Mouse (Mus musculus) neural tube, embryonic 13.5 days (tissue): Measurements from ENCODE around the gene Itga3. TPM values are rescaled to one million over a fixed set of nuclear protein-coding genes. Genes with fewer than 3 reads are reported as not detected.

ENCODE experiments used
- ATAC-seq: fragments of 200-750 bp; cut with Nextera tagmentation; 2 replicates; pipeline ENCODE4 v1.8.0; 2017; ENCODE audit warnings: low read depth, mild to moderate bottlenecking, moderate TSS enrichment, moderate library complexity
- H3K27ac ChIP-seq: fragments of 300-500 bp; sonication (generic); replicated peaks from 2 replicates; pipeline ENCODE4 v1.5.1; 2015; ENCODE audit warnings: moderate library complexity, mild to moderate bottlenecking, inconsistent platforms
- H3K27me3 ChIP-seq: fragments of 300-500 bp; sonication (generic); 2 replicates; pipeline ENCODE4 v1.6.1; 2015; ENCODE audit warnings: mild to moderate bottlenecking, inconsistent platforms
- H3K36me3 ChIP-seq: fragments of 300-500 bp; sonication (generic); 2 replicates; pipeline ENCODE4 v1.6.1; 2015; ENCODE audit warnings: mild to moderate bottlenecking, inconsistent platforms
- H3K4me1 ChIP-seq: fragments of 300-500 bp; sonication (generic); replicated peaks from 2 replicates; pipeline ENCODE4 v1.6.1; 2015; ENCODE audit warnings: inconsistent platforms
- H3K4me2 ChIP-seq: fragments of 300-500 bp; sonication (generic); 2 replicates; pipeline ENCODE4 v1.6.1; 2015; ENCODE audit warnings: inconsistent platforms, mild to moderate bottlenecking, moderate library complexity
- H3K4me3 ChIP-seq: fragments of 300-500 bp; sonication (generic); 2 replicates; pipeline ENCODE4 v1.5.1; 2015; ENCODE audit warnings: mild to moderate bottlenecking, inconsistent platforms
- H3K9ac ChIP-seq: fragments of 300-500 bp; sonication (generic); 2 replicates; pipeline ENCODE4 v1.6.1; 2015; ENCODE audit warnings: moderate library complexity, mild to moderate bottlenecking, inconsistent platforms
- H3K9me3 ChIP-seq: fragments of 300-500 bp; sonication (generic); 2 replicates; pipeline ENCODE4 v1.6.1; 2016; ENCODE audit warnings: inconsistent platforms
- WGBS: fragments of 180-500 bp; shearing (Covaris S2); methylation state at CpG from one replicate; pipeline ENCODE4 v1.1.7; 2015; 5-methylcytosine and 5-hydroxymethylcytosine counted together
- polyA plus RNA-seq: library from polyadenylated mRNA; unstranded; fragments of >200 nt; fragmentation: Nextera tagmentation; extraction: Ambion mirVana; gene quantifications from 2 replicates; pipeline ENCODE4 v1.2.1, GENCODE M21; 2015

Gene Itga3
- polyA plus RNA-seq, 1 experiment from 2014 or later, result 12.0 TPM

DNA sequence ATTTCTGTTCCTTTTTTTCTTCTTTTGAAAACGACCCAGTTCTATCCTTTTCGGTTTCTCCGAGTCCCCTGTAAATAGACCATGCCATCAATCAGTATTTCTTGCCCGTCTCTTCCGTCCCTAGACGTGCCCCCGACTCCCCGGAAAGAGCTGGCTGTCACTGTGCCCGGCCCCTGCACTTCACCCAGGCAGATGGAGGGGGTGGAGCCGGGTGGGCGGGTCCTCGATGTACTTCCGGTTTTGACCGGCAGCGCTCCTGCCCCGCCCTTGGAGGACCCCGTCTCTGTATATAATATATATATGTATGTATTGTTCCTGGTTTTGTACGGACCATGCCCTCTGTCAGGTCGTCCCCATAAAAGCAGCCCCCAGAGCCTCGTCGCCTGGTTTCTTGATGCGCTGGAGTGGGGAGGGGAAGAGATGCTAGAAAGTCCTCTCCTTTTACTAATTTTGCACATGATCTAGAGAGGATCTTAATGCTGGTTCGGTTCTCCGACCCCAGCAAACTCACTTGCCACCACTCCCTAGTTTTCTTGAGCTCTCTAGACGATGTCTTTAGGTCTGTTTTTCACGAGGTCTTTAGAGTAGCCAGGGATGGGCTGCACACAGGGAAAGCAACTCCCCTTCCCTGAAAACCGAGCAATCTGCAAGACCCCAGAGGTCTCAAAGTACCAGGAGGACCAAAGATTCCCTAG is 69.9 kb downstream of the Itga3 start:
- H3K4me2 ChIP-seq, result peak overlapping the region; percentile 70
- H3K9ac ChIP-seq, result peak overlapping the region; percentile 66
- H3K9me3 ChIP-seq, result no peaks in the 10 kb centered on the region
- WGBS, result 2% methylated on average over 27 of the region's 27 CpGs
- peaks cover 52% of the 10 kb centered on the region for H3K4me1 ChIP-seq
- no peaks in the 10 kb centered on the region for H3K27me3 ChIP-seq
- H3K27ac ChIP-seq, result peak overlapping the region; percentile 98
- peak overlapping the region; percentile 32 for H3K4me3 ChIP-seq
- H3K36me3 ChIP-seq, result peaks cover 45% of the 10 kb centered on the region
- peak; percentile 55 for ATAC-seq

- Histone ChIP-seq H3K27me3 (no peaks in the 10 kb centered on the region), H3K9me3 (no peaks in the 10 kb centered on the region), H3K27ac (peak overlapping the region; percentile 98), H3K4me1 (peaks cover 51% of the 10 kb centered on the region), H3K4me3 (peak overlapping the region; percentile 32), H3K9ac (peak overlapping the region; percentile 66), H3K4me2 (peak overlapping the region; percentile 70), H3K36me3 (peaks cover 51% of the 10 kb centered on the region)
- ATAC-seq, result no peak
- WGBS, result 35% methylated on average over 4 of the region's 4 CpGs
Measured at GRCm38 (mm10) chr11:95006038-95006437, 70.6 kb downstream of the Itga3 start.

- H3K4me2 ChIP-seq, result no peak overlapping the region
- no peaks in the 10 kb centered on the region for H3K27me3 ChIP-seq
- peaks cover 63% of the 10 kb centered on the region for H3K36me3 ChIP-seq
- no peak overlapping the region; the same call in 1 of the 2 replicates for H3K9ac ChIP-seq
- peaks cover 60% of the 10 kb centered on the region for H3K4me1 ChIP-seq
- no peak for ATAC-seq
- WGBS, result 65% methylated on average over 6 of the region's 6 CpGs
- no peak overlapping the region for H3K27ac ChIP-seq
- no peak overlapping the region for H3K4me3 ChIP-seq
- no peaks in the 10 kb centered on the region for H3K9me3 ChIP-seq
Measured at GRCm38 (mm10) chr11:95004937-95005198, 71.7 kb downstream of the Itga3 start.

GRCm38 (mm10) chr11:95004136-95004936 is 72.3 kb downstream of the Itga3 start:
- H3K9me3 ChIP-seq, result no peaks in the 10 kb centered on the region
- H3K27me3 ChIP-seq, result no peaks in the 10 kb centered on the region
- no peak overlapping the region; the same call in 1 of the 2 replicates for H3K9ac ChIP-seq
- 88% methylated on average over 12 of the region's 12 CpGs for WGBS
- H3K4me2 ChIP-seq, result no peak overlapping the region
- H3K4me3 ChIP-seq, result no peak overlapping the region
- no peak for ATAC-seq
- peaks cover 64% of the 10 kb centered on the region for H3K4me1 ChIP-seq
- peaks cover 67% of the 10 kb centered on the region for H3K36me3 ChIP-seq
- H3K27ac ChIP-seq, result peak overlapping the region; percentile 52

- peaks cover 63% of the 10 kb centered on the region for H3K4me1 ChIP-seq
- no peak overlapping the region for H3K4me3 ChIP-seq
- 95% methylated on average over 8 of the region's 8 CpGs for WGBS
- no peaks in the 10 kb centered on the region for H3K9me3 ChIP-seq
- no peak overlapping the region for H3K27ac ChIP-seq
- no peak overlapping the region for H3K4me2 ChIP-seq
- no peak for ATAC-seq
- H3K27me3 ChIP-seq, result no peaks in the 10 kb centered on the region
- peaks cover 83% of the 10 kb centered on the region for H3K36me3 ChIP-seq
- no peak overlapping the region for H3K9ac ChIP-seq
Measured at GRCm38 (mm10) chr11:95002705-95003104, 73.9 kb downstream of the Itga3 start.

DNA sequence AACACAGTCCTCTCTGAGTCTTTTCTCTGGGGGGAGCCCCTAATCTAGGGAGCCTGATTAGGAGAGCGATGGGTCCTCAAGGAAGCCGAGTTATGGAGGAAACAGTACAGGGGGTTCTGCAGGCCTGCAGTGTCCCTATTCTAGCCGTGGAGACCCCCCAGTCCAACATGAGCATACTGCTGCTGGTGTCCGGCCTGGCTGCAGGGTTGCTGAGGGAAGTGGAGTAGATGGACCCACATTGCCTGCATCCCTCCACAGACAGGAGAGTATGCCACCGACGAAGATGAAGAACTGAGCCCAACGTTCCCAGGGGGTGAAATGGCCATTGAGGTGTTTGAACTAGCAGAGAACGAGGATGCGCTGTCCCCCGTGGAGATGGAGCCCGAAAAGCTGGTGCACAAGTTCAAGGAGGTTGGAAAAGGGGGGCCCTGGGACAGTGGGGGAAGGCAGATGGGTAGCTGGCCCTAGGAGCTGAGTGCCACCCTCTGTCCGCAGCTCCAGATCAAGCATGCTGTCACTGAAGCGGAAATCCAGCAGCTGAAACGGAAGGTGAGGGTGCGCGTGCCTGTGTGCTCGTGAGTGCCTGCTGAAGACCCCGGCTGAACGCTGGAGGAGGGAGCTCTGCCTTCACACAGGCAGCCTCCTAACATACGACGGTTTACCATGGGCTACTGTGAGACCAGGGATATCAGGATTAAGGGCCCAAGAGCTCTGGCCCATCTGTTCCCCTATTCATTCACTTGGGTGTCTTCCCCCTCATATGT is 74.8 kb downstream of the Itga3 start:
- Histone ChIP-seq H3K4me2 (no peak overlapping the region), H3K9me3 (no peaks in the 10 kb centered on the region), H3K4me1 (peaks cover 63% of the 10 kb centered on the region), H3K27me3 (no peaks in the 10 kb centered on the region), H3K36me3 (peaks cover 92% of the 10 kb centered on the region), H3K4me3 (no peak overlapping the region), H3K9ac (no peak overlapping the region), H3K27ac (no peak overlapping the region)
- no peak for ATAC-seq
- WGBS, result 86% methylated on average over 21 of the region's 21 CpGs

GRCm38 (mm10) chr11:95001058-95001457 is 75.5 kb downstream of the Itga3 start:
- Histone ChIP-seq H3K27ac (peak overlapping the region; percentile 83), H3K9me3 (no peaks in the 10 kb centered on the region), H3K9ac (peak overlapping the region; percentile 57), H3K4me3 (no peak overlapping the region), H3K4me1 (peaks cover 63% of the 10 kb centered on the region), H3K4me2 (peak overlapping the region; percentile 24; the same call in 1 of the 2 replicates), H3K36me3 (peaks cover 99% of the 10 kb centered on the region), H3K27me3 (no peaks in the 10 kb centered on the region)
- 0 out of 2 replicates have a peak, but pooled peaks have one; percentile 49 for ATAC-seq
- 1% methylated on average over 8 of the region's 8 CpGs for WGBS

DNA sequence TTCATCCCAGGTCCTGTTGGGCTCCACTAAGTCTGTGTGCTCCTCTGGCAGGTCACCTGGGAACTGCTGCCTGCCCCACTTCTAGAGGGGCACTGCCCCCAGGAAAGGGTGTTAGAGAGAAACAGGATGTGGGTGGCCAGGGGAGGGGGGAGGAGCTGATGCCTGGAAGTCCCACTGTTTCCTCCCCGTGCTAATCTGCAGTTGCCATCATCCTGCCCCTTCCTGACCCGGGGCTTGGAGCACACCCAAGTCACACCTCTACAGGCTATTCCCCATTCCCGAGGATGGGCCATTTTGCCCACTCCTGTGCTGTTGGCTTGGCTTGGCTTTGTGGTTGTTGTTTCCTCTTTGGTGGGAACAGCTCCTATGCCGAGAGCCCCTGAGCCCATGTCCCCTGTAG is 76.1 kb downstream of the Itga3 start:
- H3K4me3 ChIP-seq, result no peak overlapping the region
- H3K27me3 ChIP-seq, result no peaks in the 10 kb centered on the region
- peaks cover 96% of the 10 kb centered on the region for H3K36me3 ChIP-seq
- no peaks in the 10 kb centered on the region for H3K9me3 ChIP-seq
- peak overlapping the region; percentile 83 for H3K27ac ChIP-seq
- H3K4me2 ChIP-seq, result peak overlapping the region; percentile 24; the same call in 1 of the 2 replicates
- peak overlapping the region; percentile 57 for H3K9ac ChIP-seq
- WGBS, result 30% methylated on average over 4 of the region's 4 CpGs
- H3K4me1 ChIP-seq, result peaks cover 63% of the 10 kb centered on the region
- ATAC-seq, result no peak

- H3K27me3 ChIP-seq, result no peaks in the 10 kb centered on the region
- no peaks in the 10 kb centered on the region for H3K9me3 ChIP-seq
- peak overlapping the region; percentile 83 for H3K27ac ChIP-seq
- H3K4me2 ChIP-seq, result no peak overlapping the region
- no peak overlapping the region for H3K4me3 ChIP-seq
- 75% methylated on average over 8 of the region's 8 CpGs for WGBS
- H3K36me3 ChIP-seq, result peaks cover 92% of the 10 kb centered on the region
- peak overlapping the region; percentile 57 for H3K9ac ChIP-seq
- no peak for ATAC-seq
- H3K4me1 ChIP-seq, result peaks cover 66% of the 10 kb centered on the region
Measured at GRCm38 (mm10) chr11:95000128-95000527, 76.5 kb downstream of the Itga3 start.

- H3K4me3 ChIP-seq, result peak overlapping the region; percentile 2; the same call in 1 of the 2 replicates
- WGBS, result 69% methylated on average over 16 of the region's 16 CpGs
- no peak overlapping the region for H3K9ac ChIP-seq
- peaks cover 72% of the 10 kb centered on the region for H3K36me3 ChIP-seq
- peak overlapping the region; percentile 49 for H3K27ac ChIP-seq
- H3K4me2 ChIP-seq, result peak overlapping the region; percentile 26
- peaks cover 86% of the 10 kb centered on the region for H3K4me1 ChIP-seq
- no peaks in the 10 kb centered on the region for H3K27me3 ChIP-seq
- no peaks in the 10 kb centered on the region for H3K9me3 ChIP-seq
- no peak for ATAC-seq
Measured at GRCm38 (mm10) chr11:94998041-94998531, 78.5 kb downstream of the Itga3 start.

DNA sequence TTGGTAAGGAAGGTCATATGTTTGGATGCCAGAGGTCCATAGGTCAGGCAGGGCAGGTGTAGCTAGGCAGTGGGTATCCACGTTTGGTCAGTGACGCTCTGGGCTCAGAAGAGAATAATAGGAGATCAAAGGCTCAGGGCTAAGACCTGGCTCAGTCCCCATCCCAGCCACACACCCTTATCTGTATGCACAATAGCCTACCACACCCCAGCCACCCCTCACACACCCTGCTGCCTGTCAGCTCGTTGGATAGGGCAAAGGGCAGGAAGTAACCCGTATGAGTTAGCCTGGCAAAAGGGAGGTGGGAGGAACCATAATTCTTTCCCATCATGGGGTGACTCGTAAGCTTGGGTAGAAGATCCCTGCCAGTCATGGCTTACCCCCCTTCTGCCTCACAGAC is 79.0 kb downstream of the Itga3 start:
- Histone ChIP-seq H3K9me3 (no peaks in the 10 kb centered on the region), H3K27ac (peak overlapping the region; percentile 49), H3K4me3 (no peak overlapping the region; the same call in 1 of the 2 replicates), H3K9ac (no peak overlapping the region), H3K4me2 (peak overlapping the region; percentile 26; the same call in 1 of the 2 replicates), H3K27me3 (no peaks in the 10 kb centered on the region), H3K36me3 (peaks cover 67% of the 10 kb centered on the region), H3K4me1 (peaks cover 91% of the 10 kb centered on the region)
- ATAC-seq, result no peak
- 71% methylated on average over 5 of the region's 5 CpGs for WGBS

GRCm38 (mm10) chr11:94996984-94997383 is 79.6 kb downstream of the Itga3 start:
- H3K4me1 ChIP-seq, result peaks cover 97% of the 10 kb centered on the region
- H3K4me3 ChIP-seq, result no peak overlapping the region
- peaks cover 61% of the 10 kb centered on the region for H3K36me3 ChIP-seq
- no peak overlapping the region for H3K4me2 ChIP-seq
- H3K27me3 ChIP-seq, result no peaks in the 10 kb centered on the region
- H3K9me3 ChIP-seq, result no peaks in the 10 kb centered on the region
- no peak overlapping the region for H3K27ac ChIP-seq
- WGBS, result 96% methylated on average over 6 of the region's 6 CpGs
- no peak overlapping the region for H3K9ac ChIP-seq
- ATAC-seq, result no peak
